Mouse (Mus musculus): ENCODE measurements around the gene Krtap19-2.

DNA sequence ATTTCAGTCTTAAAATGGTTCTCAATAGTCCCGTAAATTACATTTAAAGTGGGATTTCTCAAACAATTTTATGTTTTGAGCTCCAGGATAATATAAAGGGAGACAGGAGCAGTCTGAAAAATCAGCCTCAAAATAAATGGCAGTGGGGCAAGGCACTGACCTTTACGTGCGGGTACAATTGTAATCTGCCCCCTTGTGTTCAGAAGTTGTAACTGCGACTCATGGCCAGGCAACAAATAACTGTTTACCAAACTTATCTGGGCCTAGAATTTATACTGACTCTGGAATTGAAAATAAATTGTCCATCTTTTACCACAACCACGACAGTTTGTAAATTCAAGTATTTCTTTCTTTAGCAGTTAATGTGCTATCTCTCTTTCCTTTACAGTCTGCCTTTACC is 22.6 kb downstream of the Krtap19-2 start:
- TF ChIP-seq POLR2A (IDR thresholded peaks at IDR 0.05; ENCODE audit: low read depth, low read length): no peak
- peak; percentile 36; the same call in 1 of the 2 replicates for TF ChIP-seq CTCF (IDR thresholded peaks at IDR 0.05; ENCODE audit: extremely low read depth, insufficient read length, insufficient replicate concordance, low read depth, low read length)
